Mouse (Mus musculus): ENCODE data around the gene Mrgprb8. TPM values are rescaled to one million over a fixed set of nuclear protein-coding genes. Genes with fewer than 3 reads are reported as not detected.

The Mrgprb8 gene
- polyA plus RNA-seq (2012; rRNA removed): not detected in 2 replicates

GRCm38 (mm10) chr7:48388226-48388625, at the start of gene Mrgprb8:
Gene Mrgprb8 (plus strand): TSS chr7:48388526.

Other genes starting within 250 kb of the Mrgprb8 start
- not detected in 2 replicates for gene Mrgprb5, start 219.5 kb upstream of the Mrgprb8 start, polyA plus RNA-seq (2012; rRNA removed)
- not detected in 2 replicates for gene Mrgprb4, start 189.2 kb upstream of the Mrgprb8 start, polyA plus RNA-seq (2012; rRNA removed)
- gene Mrgprb1, start 67.8 kb downstream of the Mrgprb8 start, polyA plus RNA-seq (2012; rRNA removed): not detected in 2 replicates
- gene Mrgprx2, start 110.8 kb downstream of the Mrgprb8 start, polyA plus RNA-seq (2012; rRNA removed): not detected in 2 replicates
- gene Mrgprb2, start 169.6 kb downstream of the Mrgprb8 start, polyA plus RNA-seq (2012; rRNA removed): not detected in 2 replicates